Mouse (Mus musculus): Measurements from ENCODE around the gene Erh.

DNA sequence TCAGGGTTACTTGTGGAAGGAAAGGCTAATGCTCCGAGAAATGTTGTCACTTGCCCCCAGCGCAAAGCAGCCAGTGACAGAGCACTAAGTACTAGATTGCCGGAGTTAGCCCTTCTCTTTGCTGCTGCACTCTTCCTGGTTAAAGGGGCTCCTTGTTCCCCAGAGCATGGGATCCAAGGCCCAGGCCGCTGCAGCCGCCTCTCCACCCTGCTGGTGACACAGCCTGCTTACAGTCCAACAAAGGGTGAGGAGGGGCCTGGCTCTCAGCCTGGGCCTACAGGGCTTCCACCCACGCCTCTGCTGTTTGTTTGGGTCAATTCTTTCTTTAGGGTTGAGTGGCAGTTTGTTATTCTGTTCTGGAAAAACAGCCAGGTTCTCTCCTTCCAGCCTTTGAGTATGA lies 45.4 kb downstream of the Erh start:
- TF ChIP-seq CTCF (IDR thresholded peaks at IDR 0.05; ENCODE audit: low read depth, low read length) (no peak), POLR2A (IDR thresholded peaks at IDR 0.05; ENCODE audit: borderline replicate concordance, low read depth, low read length) (no peak)
